Comparison of ENCODE assay signal across 28 mouse cellular contexts in the genomic region with DNA sequence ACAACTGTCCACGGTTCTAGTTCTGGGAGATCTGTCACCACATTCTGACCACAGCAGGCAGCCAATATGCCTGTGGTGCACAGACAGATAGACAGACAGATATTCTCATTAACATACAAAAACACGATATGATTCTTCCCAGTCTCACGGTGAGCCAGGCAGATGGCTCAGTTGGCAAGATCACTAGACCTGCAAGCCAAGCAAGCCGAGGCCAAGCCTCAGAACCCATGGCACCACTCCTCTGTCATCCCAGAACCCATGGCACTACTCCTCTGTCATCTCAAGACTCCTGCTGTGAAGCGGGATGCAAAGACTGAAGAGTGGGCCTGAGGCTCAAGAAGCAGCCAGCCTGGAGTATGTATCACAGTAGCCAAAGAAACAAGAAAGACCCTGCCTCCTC. TPM values are rescaled to one million over a fixed set of nuclear protein-coding genes. Genes with fewer than 3 reads are reported as not detected.
A peak's percentile ranks its signal among the peaks of the same experiment; 100 is the strongest.
DNase-seq lines count a peak whose midpoint lies in the region; ATAC-seq and TF ChIP-seq lines count a peak whose summit lies in the region.
"Had no signal": no experiment of that assay in that cellular context is flagged by ENCODE, and none has a peak within 500 bp of the region (broad histone marks: within the 10 kb centered on the region; RNA-seq: fewer than 3 reads in every experiment).

No protein-coding gene starts in this region.

- H3K9me3 ChIP-seq in hindbrain, postnatal 0 days (ENCODE audit: low read length): no peaks in the 10 kb centered on the region
- no peaks in the 10 kb centered on the region for H3K9me3 ChIP-seq in hindbrain, embryonic 13.5 days
- H3K9me3 ChIP-seq: embryonic facial prominence, embryonic 13.5 days; forebrain, embryonic 12.5 days; G1E; heart, embryonic 15.5 days had no signal

- 51% methylated on average over 5 of the region's 5 CpGs for WGBS in hindbrain, postnatal 0 days
- 81% methylated on average over 5 of the region's 5 CpGs for WGBS in hindbrain, embryonic 13.5 days

- no peak for ATAC-seq in hindbrain, postnatal 0 days
- ATAC-seq in hindbrain, embryonic 13.5 days (ENCODE audit: low FRiP score): no peak
- ATAC-seq: CD4-positive, CD25-positive, alpha-beta regulatory T cell, adult 4 months; forebrain, embryonic 16.5 days; hindbrain, embryonic 16.5 days had no signal

- no peak overlapping the region for H3K4me3 ChIP-seq in hindbrain, postnatal 0 days (ENCODE audit: low read length)
- no peak overlapping the region for H3K4me3 ChIP-seq in hindbrain, embryonic 13.5 days
- H3K4me3 ChIP-seq: embryonic facial prominence, embryonic 13.5 days; forebrain, embryonic 12.5 days; heart, adult 2 months; heart, embryonic 15.5 days had no signal

- DNase-seq in hindbrain, postnatal 0 days (ENCODE audit: low spot score): peak; percentile 9
- DNase-seq in cerebellum, adult 18-20 months: peak; percentile 84 to 87
- peak; percentile 93 for DNase-seq in cerebellum, adult 9-11 months
- DNase-seq in cerebellum, postnatal 36 days: peak; percentile 83 to 84
- no peak for DNase-seq in heart, postnatal 14 days
- no peak for DNase-seq in urinary bladder, postnatal 10 days (ENCODE audit: low spot score)
- DNase-seq in c-Kit-positive CD71-positive TER-119-positive erythroid progenitor cells, embryonic 14.5 days (ENCODE audit: low spot score): no peak
- DNase-seq: adrenal gland, postnatal 10 days; B cell, adult 2 months; gastrocnemius, postnatal 14 days; heart, adult 2 months; kidney, adult 11 months had no signal

- intact Hi-C loops in heart, postnatal 14 days (cut with DNase I): no loop called here

- TF ChIP-seq CTCF in hindbrain, postnatal 0 days (IDR thresholded peaks at IDR 0.05; ENCODE audit: low read depth): no peak

- H3K27me3 ChIP-seq in hindbrain, postnatal 0 days (ENCODE audit: insufficient read depth, low read length): no peaks in the 10 kb centered on the region
- H3K27me3 ChIP-seq in hindbrain, embryonic 13.5 days: no peaks in the 10 kb centered on the region
- H3K27me3 ChIP-seq: embryonic facial prominence, embryonic 13.5 days; forebrain, embryonic 12.5 days; heart, embryonic 15.5 days had no signal

- H3K4me2 ChIP-seq in hindbrain, postnatal 0 days (ENCODE audit: low read depth, low read length): no peak overlapping the region
- H3K4me2 ChIP-seq in hindbrain, embryonic 13.5 days: no peak overlapping the region
- H3K4me2 ChIP-seq: embryonic facial prominence, embryonic 13.5 days; forebrain, embryonic 12.5 days; heart, embryonic 11.5 days; heart, embryonic 15.5 days had no signal

- H3K27ac ChIP-seq in hindbrain, postnatal 0 days: no peak overlapping the region
- no peak overlapping the region for H3K27ac ChIP-seq in hindbrain, embryonic 13.5 days
- H3K27ac ChIP-seq: embryonic facial prominence, embryonic 13.5 days; forebrain, embryonic 12.5 days; heart, adult 2 months; heart, embryonic 15.5 days had no signal

- H3K4me1 ChIP-seq in hindbrain, postnatal 0 days (ENCODE audit: insufficient read depth, low read length): no peaks in the 10 kb centered on the region
- peaks cover 7% of the 10 kb centered on the region for H3K4me1 ChIP-seq in hindbrain, embryonic 13.5 days (replicated peaks)

- no peaks in the 10 kb centered on the region for H3K36me3 ChIP-seq in hindbrain, postnatal 0 days (ENCODE audit: insufficient read depth, low read length)
- no peaks in the 10 kb centered on the region for H3K36me3 ChIP-seq in hindbrain, embryonic 13.5 days
- H3K36me3 ChIP-seq: embryonic facial prominence, embryonic 13.5 days; forebrain, embryonic 12.5 days; G1E; heart, embryonic 15.5 days had no signal

- no peak overlapping the region for H3K9ac ChIP-seq in hindbrain, postnatal 0 days (replicated peaks; ENCODE audit: low read length)
- no peak overlapping the region for H3K9ac ChIP-seq in hindbrain, embryonic 13.5 days
- H3K9ac ChIP-seq: embryonic facial prominence, embryonic 13.5 days; forebrain, embryonic 12.5 days; heart, embryonic 15.5 days had no signal

RNA-seq across cellular contexts. Expression of a gene that starts 3.0 kb away (rescaled TPM):
- total RNA-seq in hindbrain, postnatal 0 days (2014; rRNA removed): 81.6 and 117 TPM in 2 replicates
- 44.3 and 48.1 TPM in 2 replicates for polyA plus RNA-seq in hindbrain, postnatal 0 days (2015; fragmentation: Nextera tagmentation; extraction: Ambion mirVana)
- polyA plus RNA-seq in hindbrain, embryonic 13.5 days (2015; fragmentation: Nextera tagmentation; extraction: Ambion mirVana): 56.5 and 59.5 TPM in 2 replicates
- 10 to 100 TPM; 46.3 to 58.6 TPM for total RNA-seq in heart, postnatal 14 days (2021)

RNA-seq across cellular contexts. Expression of a gene that starts 25.2 kb away (rescaled TPM):
- not detected in 2 replicates for total RNA-seq in hindbrain, postnatal 0 days (2014; rRNA removed)
- polyA plus RNA-seq in hindbrain, postnatal 0 days (2015; fragmentation: Nextera tagmentation; extraction: Ambion mirVana): 0.34 TPM in 1 of 2 replicates, not detected in the other
- polyA plus RNA-seq in hindbrain, embryonic 13.5 days (2015; fragmentation: Nextera tagmentation; extraction: Ambion mirVana): not detected in 2 replicates
- total RNA-seq in heart, postnatal 14 days (2021): 10 to 100 TPM; 75.7 to 77.1 TPM
- total RNA-seq: G1E had no signal
- polyA plus RNA-seq: CD4-positive, CD25-positive, alpha-beta regulatory T cell, adult 4 months; embryonic facial prominence, embryonic 13.5 days; forebrain, embryonic 12.5 days; forebrain, embryonic 16.5 days; G1E; hindbrain, embryonic 11.5 days; hindbrain, embryonic 16.5 days had no signal

RNA-seq across cellular contexts. Expression of a gene that starts 47.6 kb away (rescaled TPM):
- not detected in 2 replicates for total RNA-seq in hindbrain, postnatal 0 days (2014; rRNA removed)
- polyA plus RNA-seq in hindbrain, postnatal 0 days (2015; fragmentation: Nextera tagmentation; extraction: Ambion mirVana): not detected in 2 replicates
- 0.69 TPM in 1 of 2 replicates, not detected in the other for polyA plus RNA-seq in hindbrain, embryonic 13.5 days (2015; fragmentation: Nextera tagmentation; extraction: Ambion mirVana)
- total RNA-seq in heart, postnatal 14 days (2021): not detected
- total RNA-seq: adrenal gland, postnatal 10 days; adrenal gland, postnatal 4 days; G1E; gastrocnemius, adult 18-20 months; gastrocnemius, postnatal 14 days; heart, adult 2 months; heart, postnatal 25 days had no signal
- polyA plus RNA-seq: forebrain, embryonic 16.5 days; frontal cortex, adult 2 months; G1E; gonadal fat pad, adult 2 months; heart, adult 2 months; heart, embryonic 11.5 days; hindbrain, embryonic 11.5 days; hindbrain, embryonic 16.5 days; intestine, embryonic 14.5 days had no signal

RNA-seq across cellular contexts. Expression of a gene that starts 55.4 kb away (rescaled TPM):
- 8.4 and 9.9 TPM in 2 replicates for total RNA-seq in hindbrain, postnatal 0 days (2014; rRNA removed)
- polyA plus RNA-seq in hindbrain, postnatal 0 days (2015; fragmentation: Nextera tagmentation; extraction: Ambion mirVana): 7.1 and 7.8 TPM in 2 replicates
- polyA plus RNA-seq in hindbrain, embryonic 13.5 days (2015; fragmentation: Nextera tagmentation; extraction: Ambion mirVana): 9.2 and 10.3 TPM in 2 replicates
- 10 to 100 TPM; 20.8 to 23.4 TPM for total RNA-seq in heart, postnatal 14 days (2021)

RNA-seq across cellular contexts. Expression of a gene that starts 55.4 kb away (rescaled TPM):
- total RNA-seq in hindbrain, postnatal 0 days (2014; rRNA removed): 32.2 and 33.5 TPM in 2 replicates
- polyA plus RNA-seq in hindbrain, postnatal 0 days (2015; fragmentation: Nextera tagmentation; extraction: Ambion mirVana): 33.5 and 34.8 TPM in 2 replicates
- polyA plus RNA-seq in hindbrain, embryonic 13.5 days (2015; fragmentation: Nextera tagmentation; extraction: Ambion mirVana): 42.4 and 45.1 TPM in 2 replicates
- 10 to 100 TPM; 55.4 to 55.8 TPM for total RNA-seq in heart, postnatal 14 days (2021)

Comparison
In these comparisons a context has a peak if more than half of its experiments do, and no peak if none do; other contexts are left out.
1. DNase-seq: peak in hindbrain, postnatal 0 days (single experiment), cerebellum, adult 18-20 months (2 of 2), cerebellum, adult 9-11 months (single experiment) and cerebellum, postnatal 36 days (2 of 2); none in heart, postnatal 14 days (0 of 2), urinary bladder, postnatal 10 days (single experiment) and c-Kit-positive CD71-positive TER-119-positive erythroid progenitor cells, embryonic 14.5 days (single experiment).
2. RNA of a gene that starts 25.2 kb away (total RNA-seq): 75.7 to 77.1 TPM in heart, postnatal 14 days; not detected in hindbrain, postnatal 0 days; every median in the first group is over 10 times any median in the second.